Mouse (Mus musculus): ENCODE results near the gene Zfp119b. TPM values are rescaled to one million over a fixed set of nuclear protein-coding genes. Genes with fewer than 3 reads are reported as not detected.
A peak's percentile ranks its signal among the peaks of the same experiment; 100 is the strongest.
"Not testable (repeated sequence)": the region's sequence is repeated elsewhere in the genome, so short reads cannot be mapped to it uniquely, and the experiment has no call there.

Zfp119b gene
- total RNA-seq, 2 experiments from 2014 or later = 3.2 to 5.3 TPM

GRCm38 (mm10) chr17:55931553-55932502 lies 17.5 kb downstream of the Zfp119b start:
- peak; percentile 52 to 81 for DNase-seq (ENCODE audit: extremely low spot score in 1 of 2, low spot score in 2 of 2)
- intact Hi-C loops (cut with DNase I) = no loop called here

GRCm38 (mm10) chr17:55906669-55907068 lies 42.6 kb downstream of the Zfp119b start:
- intact Hi-C loops (cut with DNase I) = no loop called here

DNA sequence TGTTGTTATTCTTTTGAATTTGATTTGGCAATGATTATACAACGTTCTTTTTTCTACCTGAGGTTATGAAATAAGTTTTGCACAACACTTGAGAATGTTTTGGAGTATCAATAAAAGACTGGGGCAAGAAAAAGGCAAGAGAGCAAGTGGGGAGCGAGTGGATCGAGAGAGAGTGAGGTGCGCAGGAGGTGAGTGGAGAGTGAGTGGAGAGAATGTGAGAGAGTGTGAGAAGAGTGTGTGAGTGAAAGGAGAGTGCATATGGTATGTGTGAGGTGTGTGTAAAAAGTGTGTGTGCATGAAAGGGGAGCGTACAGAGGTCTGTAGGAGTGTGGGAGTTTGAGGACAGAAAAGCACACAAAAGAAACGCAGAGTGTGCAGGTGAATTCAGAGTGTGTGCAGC lies 45.2 kb downstream of the Zfp119b start:
- intact Hi-C loops (cut with DNase I) = no loop called here
- DNase-seq (ENCODE audit: extremely low spot score in 1 of 2, low spot score in 2 of 2) = no peak

More at GRCm38 (mm10) chr17:55906669-55907068, 42.6 kb downstream of the Zfp119b start:
- no peak for DNase-seq (ENCODE audit: extremely low spot score in 1 of 2, low spot score in 2 of 2)

- intact Hi-C loops (cut with DNase I) = no loop called here
- no peak for DNase-seq (ENCODE audit: extremely low spot score in 1 of 2, low spot score in 2 of 2)
These were observed 45.6 kb downstream of the Zfp119b start for GRCm38 (mm10) chr17:55903687-55904086.

DNA sequence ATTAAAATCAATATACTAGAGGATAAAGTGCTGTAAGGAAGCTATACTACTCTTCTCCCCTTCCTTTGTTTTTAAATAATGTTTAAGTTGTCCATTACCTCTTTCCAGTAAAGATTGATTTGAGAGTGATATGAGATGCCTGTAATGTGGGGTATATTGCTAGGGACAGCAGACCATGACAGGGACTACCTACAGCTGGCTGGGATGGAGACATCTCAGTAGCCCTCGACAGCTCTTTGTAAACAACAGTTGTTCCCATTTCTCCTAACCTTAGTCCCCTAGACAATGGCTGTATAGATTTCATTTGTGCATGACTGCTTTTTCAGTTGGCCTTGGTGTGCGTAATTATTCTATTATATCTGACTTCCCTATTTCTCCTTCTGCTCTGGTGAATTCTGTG lies 46.2 kb downstream of the Zfp119b start:
- DNase-seq (ENCODE audit: extremely low spot score in 1 of 2, low spot score in 2 of 2) = no peak
- intact Hi-C loops (cut with DNase I) = no loop called here

- DNase-seq (ENCODE audit: extremely low spot score in 1 of 2, low spot score in 2 of 2) = not testable (repeated sequence)
- intact Hi-C loops (cut with DNase I) = loop anchor here (5.0 kb wide), 1 partner anchor 50 kb away; no protein-coding TSS in a partner anchor
These were observed 56.8 kb downstream of the Zfp119b start for GRCm38 (mm10) chr17:55892406-55892955.

Other genes starting within 250 kb of the Zfp119b start
- 1 to 10 TPM; 6.2 to 7.1 TPM for gene Pot1b, start 236.9 kb downstream of the Zfp119b start, total RNA-seq (2021)
- not detected for gene Adgre4, start 199.5 kb downstream of the Zfp119b start, total RNA-seq (2021)
- 1 to 10 TPM; 8.5 to 9.1 TPM for gene Zfp119a, start 70.6 kb downstream of the Zfp119b start, total RNA-seq (2021)
- 1 to 10 TPM; 7.0 to 8.5 TPM for gene Zfp959, start 57.4 kb downstream of the Zfp119b start, total RNA-seq (2021)
- gene Ebi3, start 3.1 kb upstream of the Zfp119b start, total RNA-seq (2021) = 1 to 10 TPM; 2.8 to 4.2 TPM
- 10 to 100 TPM; 12.7 to 16.5 TPM for gene Yju2, start 9.6 kb upstream of the Zfp119b start, total RNA-seq (2021)
- gene Shd, start 21.0 kb upstream of the Zfp119b start, total RNA-seq (2021) = 10 to 100 TPM; 50.3 to 57.4 TPM
- gene Fsd1, start 37.0 kb upstream of the Zfp119b start, total RNA-seq (2021) = 100 to 1,000 TPM in 1 of 2 experiments, 10 to 100 TPM in 1; 99.7 to 111 TPM
- gene Stap2, start 56.1 kb upstream of the Zfp119b start, total RNA-seq (2021) = 1 to 10 TPM; 4.4 TPM
- 100 to 1,000 TPM; 111 to 115 TPM for gene Mpnd, start 56.2 kb upstream of the Zfp119b start, total RNA-seq (2021)
- gene Sh3gl1, start 87.1 kb upstream of the Zfp119b start, total RNA-seq (2021) = 10 to 100 TPM; 53.7 TPM
- gene Chaf1a, start 90.9 kb upstream of the Zfp119b start, total RNA-seq (2021) = 1 to 10 TPM; 5.1 to 5.7 TPM
- 10 to 100 TPM; 79.8 to 87.9 TPM for gene Ubxn6, start 125.5 kb upstream of the Zfp119b start, total RNA-seq (2021)
- 100 to 1,000 TPM in 1 of 2 experiments, 10 to 100 TPM in 1; 96.5 to 104 TPM for gene Hdgfl2, start 130.1 kb upstream of the Zfp119b start, total RNA-seq (2021)
- gene Plin4, start 160.3 kb upstream of the Zfp119b start, total RNA-seq (2021) = 1 to 10 TPM in 1 of 2 experiments, under 1 TPM in 1; 0.14 to 1.4 TPM
- gene Plin5, start 168.1 kb upstream of the Zfp119b start, total RNA-seq (2021) = 1 to 10 TPM in 1 of 2 experiments, under 1 TPM in 1; 0.75 to 1.2 TPM
- under 1 TPM; 0.49 to 0.79 TPM for gene Lrg1, start 172.5 kb upstream of the Zfp119b start, total RNA-seq (2021)
- 100 to 1,000 TPM; 119 to 123 TPM for gene Sema6b, start 190.8 kb upstream of the Zfp119b start, total RNA-seq (2021)
- gene Tnfaip8l1, start 213.0 kb upstream of the Zfp119b start, total RNA-seq (2021) = 10 to 100 TPM in 1 of 2 experiments, 1 to 10 TPM in 1; 9.3 to 11.1 TPM
- 10 to 100 TPM; 49.4 to 51.4 TPM for gene Mydgf, start 234.4 kb upstream of the Zfp119b start, total RNA-seq (2021)

All from left cerebral cortex, postnatal 10 days (tissue).